ENCODE assay signal across 15 mouse cellular contexts in genomic region chr1:175431356-175432053, GRCm38 (mm10).
DNase-seq lines count a peak whose midpoint lies in the region; ATAC-seq and TF ChIP-seq lines count a peak whose summit lies in the region.
"Had no signal": no experiment of that assay in that cellular context is flagged by ENCODE, and none has a peak within 500 bp of the region (broad histone marks: within the 10 kb centered on the region; RNA-seq: fewer than 3 reads in every experiment).

No protein-coding gene starts in this region.

- H3K4me3 ChIP-seq in left cerebral cortex, adult 2 months = no peak overlapping the region
- H3K4me3 ChIP-seq in cerebellum, adult 2 months (replicated peaks; ENCODE audit: insufficient read depth, low read depth, low read length) = no peak overlapping the region
- H3K4me3 ChIP-seq in hindbrain, embryonic 13.5 days = no peak overlapping the region
- H3K4me3 ChIP-seq: embryonic facial prominence, embryonic 13.5 days; forebrain, embryonic 10.5 days; heart, adult 2 months; kidney, embryonic 15.5 days had no signal

- peaks cover 37% of the 10 kb centered on the region for H3K4me1 ChIP-seq in cerebellum, adult 2 months (ENCODE audit: control insufficient read depth, insufficient read depth, low read length)
- peaks cover 15% of the 10 kb centered on the region for H3K4me1 ChIP-seq in hindbrain, embryonic 13.5 days (replicated peaks)
- H3K4me1 ChIP-seq: kidney, embryonic 15.5 days had no signal

- no peak overlapping the region for H3K9ac ChIP-seq in hindbrain, embryonic 13.5 days
- H3K9ac ChIP-seq: embryonic facial prominence, embryonic 13.5 days; kidney, embryonic 15.5 days had no signal

- peak; percentile 16; the same call in 1 of the 2 replicates for TF ChIP-seq POLR2A in cerebellum, adult 2 months (IDR thresholded peaks at IDR 0.05; ENCODE audit: borderline replicate concordance, insufficient read depth, low read length)

- H3K36me3 ChIP-seq in hindbrain, embryonic 13.5 days = no peaks in the 10 kb centered on the region
- H3K36me3 ChIP-seq: embryonic facial prominence, embryonic 13.5 days; forebrain, embryonic 10.5 days; kidney, embryonic 15.5 days had no signal

- TF ChIP-seq CTCF in left cerebral cortex, adult 2 months (IDR thresholded peaks at IDR 0.05) = no peak
- TF ChIP-seq CTCF in cerebellum, adult 2 months (IDR thresholded peaks at IDR 0.05; ENCODE audit: borderline replicate concordance, insufficient read depth, low read depth, low read length) = no peak

- no peaks in the 10 kb centered on the region for H3K9me3 ChIP-seq in hindbrain, embryonic 13.5 days
- H3K9me3 ChIP-seq: embryonic facial prominence, embryonic 13.5 days; forebrain, embryonic 10.5 days; kidney, embryonic 15.5 days had no signal

- ATAC-seq in hindbrain, embryonic 13.5 days (ENCODE audit: low FRiP score) = 0 out of 2 replicates have a peak, but pooled peaks have one; percentile 4
- ATAC-seq: inflammation-experienced regulatory T-cells, adult 6 months had no signal

- H3K4me2 ChIP-seq in hindbrain, embryonic 13.5 days = no peak overlapping the region
- H3K4me2 ChIP-seq: embryonic facial prominence, embryonic 13.5 days; kidney, embryonic 15.5 days had no signal

- peak overlapping the region; percentile 56 for H3K27ac ChIP-seq in left cerebral cortex, adult 2 months
- H3K27ac ChIP-seq in cerebellum, adult 2 months (ENCODE audit: insufficient read depth, low read length) = peak overlapping the region; percentile 89
- no peak overlapping the region for H3K27ac ChIP-seq in hindbrain, embryonic 13.5 days
- H3K27ac ChIP-seq: embryonic facial prominence, embryonic 13.5 days; forebrain, embryonic 10.5 days; heart, adult 2 months; kidney, embryonic 15.5 days had no signal

- peak; percentile 23 for DNase-seq in embryo, embryonic 10.5 days (ENCODE audit: low spot score)
- no peak for DNase-seq in embryo, embryonic 10 days (ENCODE audit: low spot score)
- DNase-seq in left cerebral cortex, adult 2 months (ENCODE audit: extremely low spot score in 1 of 2, low spot score in 2 of 2) = peak in 1 of 2 experiments; percentile 52
- DNase-seq in left cerebral cortex, postnatal 10 days (ENCODE audit: extremely low spot score in 1 of 2, low spot score in 2 of 2) = no peak
- DNase-seq in cerebellum, adult 2 months = peak; percentile 93 to 98
- no peak for DNase-seq in ovary, postnatal 14 days (ENCODE audit: low spot score)
- DNase-seq in lung, postnatal 25 days (ENCODE audit: low spot score) = no peak
- DNase-seq: heart, adult 2 months; lung, adult 18-20 months had no signal

- no peaks in the 10 kb centered on the region for H3K27me3 ChIP-seq in cerebellum, adult 2 months (ENCODE audit: control insufficient read depth, insufficient read depth, low read length)
- H3K27me3 ChIP-seq in hindbrain, embryonic 13.5 days = no peaks in the 10 kb centered on the region
- H3K27me3 ChIP-seq: CH12.LX; embryonic facial prominence, embryonic 13.5 days; kidney, embryonic 15.5 days had no signal

- 13% methylated on average over 4 of the region's 4 CpGs for WGBS in cerebellum, adult 2 months
- 56% methylated on average over 4 of the region's 4 CpGs for WGBS in hindbrain, embryonic 13.5 days

- intact Hi-C loops in left cerebral cortex, adult 2 months (cut with DNase I) = no loop called here
- intact Hi-C loops in left cerebral cortex, postnatal 10 days (cut with DNase I) = no loop called here

Comparison
In these comparisons a context has a peak if more than half of its experiments do, and no peak if none do; other contexts are left out.
1. DNase-seq: peak in embryo, embryonic 10.5 days (single experiment) and cerebellum, adult 2 months (2 of 2); none in embryo, embryonic 10 days (single experiment), left cerebral cortex, postnatal 10 days (0 of 2), ovary, postnatal 14 days (single experiment) and lung, postnatal 25 days (single experiment).